Mouse (Mus musculus) lung, embryonic 14.5 days (tissue): ENCODE data around the gene Spo11. TPM values are rescaled to one million over a fixed set of nuclear protein-coding genes. Genes with fewer than 3 reads are reported as not detected.

ENCODE experiments used
- ATAC-seq: fragments of 200-750 bp; cut with Nextera tagmentation; 2 replicates; pipeline ENCODE4 v1.8.0; 2017; ENCODE audit warnings: mild to moderate bottlenecking, moderate TSS enrichment, moderate library complexity; ENCODE audit not compliant: insufficient read depth
- DNase-seq: peaks from one replicate; pipeline ENCODE4 v3.0.0-alpha.2; 2015
- H3K27ac ChIP-seq: fragments of 300-500 bp; sonication (generic); 2 replicates; pipeline ENCODE4 v1.5.1; 2014; ENCODE audit warnings: low read depth, mild to moderate bottlenecking, moderate library complexity
- H3K27me3 ChIP-seq: fragments of 300-500 bp; sonication (generic); 2 replicates; pipeline ENCODE4 v1.6.1; 2014; ENCODE audit warnings: low read length, control low read depth; ENCODE audit not compliant: insufficient read depth
- H3K36me3 ChIP-seq: fragments of 300-500 bp; sonication (generic); 2 replicates; pipeline ENCODE4 v1.6.1; 2014; ENCODE audit warnings: control low read depth; ENCODE audit not compliant: insufficient read depth
- H3K4me1 ChIP-seq: fragments of 300-500 bp; sonication (generic); 2 replicates; pipeline ENCODE4 v1.6.1; 2014; ENCODE audit warnings: antibody characterized with exemption, control low read depth; ENCODE audit not compliant: insufficient read depth
- H3K4me2 ChIP-seq: fragments of 300-500 bp; sonication (generic); 2 replicates; pipeline ENCODE4 v1.6.1; 2014; ENCODE audit warnings: mild to moderate bottlenecking
- H3K4me3 ChIP-seq: fragments of 300-500 bp; sonication (generic); 2 replicates; pipeline ENCODE4 v1.5.1; 2014; ENCODE audit warnings: low read depth, low read length
- H3K9ac ChIP-seq: fragments of 300-500 bp; sonication (generic); 2 replicates; pipeline ENCODE4 v1.6.1; 2014
- H3K9me3 ChIP-seq: fragments of 300-500 bp; sonication (generic); 2 replicates; pipeline ENCODE4 v1.6.1; 2016; ENCODE audit warnings: low read depth, low read length, control low read depth
- CTCF ChIP-seq: IDR thresholded peaks from 2 replicates; pipeline ENCODE4 v1.5.1; 2016; ENCODE audit warnings: antibody characterized with exemption, low read depth
- WGBS: fragments of 180-500 bp; shearing (Covaris S2); extraction: QIAGEN DNeasy Blood & Tissue Kit; methylation state at CpG from one replicate; pipeline ENCODE4 v1.1.7; 2014; 5-methylcytosine and 5-hydroxymethylcytosine counted together
- polyA plus RNA-seq: library from polyadenylated mRNA; unstranded; fragments of >200 nt; fragmentation: Nextera tagmentation; extraction: Ambion mirVana; gene quantifications from 2 replicates; pipeline ENCODE4 v1.2.1, GENCODE M21; 2014

Gene Spo11
- polyA plus RNA-seq, 1 experiment from 2014 or later = 0.13 TPM

DNA sequence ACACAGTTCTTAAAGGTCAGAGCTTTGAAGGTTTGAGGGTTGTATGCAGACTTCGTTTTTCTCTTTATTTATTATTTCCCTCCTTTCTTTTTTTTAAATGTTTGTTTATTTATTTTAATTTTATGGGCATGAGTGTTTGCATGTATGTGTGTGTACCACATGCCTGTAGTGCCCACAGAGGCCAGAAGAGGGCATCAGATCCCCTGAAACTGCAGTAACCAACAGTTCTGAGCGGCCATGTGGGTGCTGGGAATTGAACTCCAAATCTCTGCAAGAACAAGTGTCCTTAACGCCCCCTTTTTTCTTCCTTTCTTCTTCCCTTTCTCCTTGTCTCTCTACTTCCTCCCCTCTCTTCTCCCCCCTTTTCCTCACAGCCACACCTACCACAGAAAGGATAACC lies 17.1 kb upstream of the Spo11 start:
- peak; percentile 22; the same call in 1 of the 2 replicates for TF ChIP-seq CTCF
- H3K9me3 ChIP-seq = 0 out of 2 replicates have a peak, but pooled peaks cover 3% of the 10 kb centered on the region
- WGBS = 80% methylated on average over 3 of the region's 3 CpGs

DNA sequence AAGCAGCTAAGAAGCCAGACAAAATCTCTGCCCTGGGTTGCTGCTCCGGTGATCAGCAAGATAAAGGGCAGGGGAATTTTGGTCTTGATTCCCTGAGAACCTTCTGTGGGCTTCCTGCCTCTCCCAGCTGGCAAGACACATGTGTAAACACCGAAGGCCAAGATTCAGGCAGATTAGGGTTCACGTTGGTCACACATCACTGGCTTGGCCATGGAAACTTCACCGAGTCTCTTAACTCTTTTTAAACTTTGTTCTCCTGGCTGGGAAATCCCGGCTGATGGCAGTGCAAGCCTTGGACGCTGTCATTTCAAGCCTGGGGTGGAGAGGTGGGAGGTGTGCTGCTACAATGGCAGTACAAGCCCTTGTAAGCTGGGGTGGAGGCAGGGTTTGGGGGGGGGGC lies 16.3 kb upstream of the Spo11 start:
- no peak overlapping the region for H3K27ac ChIP-seq
- no peaks in the 10 kb centered on the region for H3K27me3 ChIP-seq
- no peaks in the 10 kb centered on the region for H3K36me3 ChIP-seq
- no peak overlapping the region for H3K4me3 ChIP-seq
- DNase-seq = no peak
- 47% methylated on average over 6 of the region's 6 CpGs for WGBS
- ATAC-seq = no peak
- H3K4me2 ChIP-seq = no peak overlapping the region
- H3K9ac ChIP-seq = no peak overlapping the region
- no peaks in the 10 kb centered on the region for H3K4me1 ChIP-seq
- no peak for TF ChIP-seq CTCF
- H3K9me3 ChIP-seq = 0 out of 2 replicates have a peak, but pooled peaks cover 3% of the 10 kb centered on the region

More for the DNA sequence above, 17.1 kb upstream of the Spo11 start:
- Histone ChIP-seq H3K27ac (no peak overlapping the region), H3K9ac (no peak overlapping the region), H3K4me3 (no peak overlapping the region), H3K27me3 (no peaks in the 10 kb centered on the region), H3K4me2 (no peak overlapping the region), H3K4me1 (no peaks in the 10 kb centered on the region), H3K36me3 (no peaks in the 10 kb centered on the region)
- DNase-seq (no peak), ATAC-seq (no peak)

DNA sequence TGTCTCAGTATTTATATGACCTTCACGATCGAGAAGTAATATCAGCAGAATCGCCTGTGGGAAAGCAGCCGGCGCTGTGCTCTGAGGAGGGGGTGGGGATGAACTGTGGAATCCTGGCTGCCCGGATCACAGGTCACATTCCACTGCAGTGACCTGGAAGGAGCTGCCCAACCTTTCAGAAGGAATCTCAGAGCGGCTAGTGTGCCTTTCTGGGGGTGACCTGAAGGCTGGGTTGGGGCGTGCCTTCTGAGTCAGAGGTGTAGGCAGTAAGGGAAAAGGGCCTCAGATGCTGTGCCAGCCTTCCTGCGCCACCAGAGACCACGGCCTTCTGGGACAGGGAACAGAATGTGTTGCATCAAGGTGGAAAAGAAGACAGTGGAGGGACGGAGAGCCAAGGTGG lies 12.3 kb upstream of the Spo11 start:
- ATAC-seq (no peak), DNase-seq (no peak)
- H3K4me1 ChIP-seq = no peaks in the 10 kb centered on the region
- H3K4me3 ChIP-seq = no peak overlapping the region
- no peaks in the 10 kb centered on the region for H3K9me3 ChIP-seq
- H3K4me2 ChIP-seq = no peak overlapping the region
- no peaks in the 10 kb centered on the region for H3K27me3 ChIP-seq
- H3K9ac ChIP-seq = no peak overlapping the region
- WGBS = 13% methylated on average over 11 of the region's 11 CpGs
- TF ChIP-seq CTCF = no peak
- no peaks in the 10 kb centered on the region for H3K36me3 ChIP-seq
- H3K27ac ChIP-seq = no peak overlapping the region

DNA sequence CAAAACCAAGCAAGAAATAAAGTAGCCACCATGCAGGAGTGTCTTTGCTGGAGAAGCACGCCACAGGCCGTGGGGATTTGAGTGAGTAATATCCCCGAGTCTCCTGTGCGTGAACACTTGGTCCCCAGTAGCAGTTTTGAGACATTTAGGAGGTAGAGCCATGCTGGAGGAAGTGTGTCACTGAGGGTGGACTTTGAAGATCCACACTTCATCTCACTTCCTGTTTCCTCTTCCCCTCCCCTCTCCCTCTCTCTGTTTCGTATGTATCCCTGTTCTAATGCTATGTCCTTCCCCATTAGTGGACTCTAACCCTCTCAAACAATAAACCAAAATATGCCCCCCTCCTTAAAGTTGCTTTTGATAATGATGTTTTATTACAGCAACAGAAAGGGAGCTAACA lies 11.0 kb upstream of the Spo11 start:
- DNase-seq (no peak), ATAC-seq (no peak)
- no peak for TF ChIP-seq CTCF
- Histone ChIP-seq H3K9me3 (no peaks in the 10 kb centered on the region), H3K36me3 (no peaks in the 10 kb centered on the region), H3K27me3 (no peaks in the 10 kb centered on the region), H3K27ac (no peak overlapping the region), H3K4me1 (no peaks in the 10 kb centered on the region), H3K4me2 (no peak overlapping the region), H3K9ac (no peak overlapping the region), H3K4me3 (no peak overlapping the region)
- 77% methylated on average over 5 of the region's 5 CpGs for WGBS

DNA sequence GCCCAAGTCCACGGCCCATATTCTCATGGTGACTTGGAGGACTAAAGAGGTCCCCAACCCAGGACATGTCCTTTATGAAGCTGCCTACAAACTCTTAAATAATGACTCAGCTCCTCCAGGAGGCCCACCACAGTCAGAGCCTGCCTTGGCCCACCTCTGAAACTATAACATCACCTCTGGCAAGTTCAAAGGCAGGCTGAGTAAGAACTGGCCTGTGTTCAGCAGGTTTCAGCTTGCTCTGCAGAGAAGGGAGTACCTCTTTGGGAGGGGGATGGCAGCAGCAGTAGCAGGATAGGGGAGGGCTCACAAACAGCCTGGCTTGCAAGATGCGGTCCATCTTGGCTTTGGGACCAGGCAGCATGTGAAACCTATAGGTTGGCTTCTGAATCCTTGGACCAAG lies 5.6 kb upstream of the Spo11 start:
- Histone ChIP-seq H3K27ac (no peak overlapping the region), H3K27me3 (no peaks in the 10 kb centered on the region), H3K9ac (no peak overlapping the region), H3K4me3 (no peak overlapping the region), H3K4me1 (no peaks in the 10 kb centered on the region; the same call in 1 of the 2 replicates), H3K4me2 (no peak overlapping the region), H3K9me3 (no peaks in the 10 kb centered on the region), H3K36me3 (no peaks in the 10 kb centered on the region)
- TF ChIP-seq CTCF = no peak
- DNase-seq (no peak), ATAC-seq (no peak)
- whole genome bisulfite sequencing = 79% methylated on average over 2 of the region's 2 CpGs

DNA sequence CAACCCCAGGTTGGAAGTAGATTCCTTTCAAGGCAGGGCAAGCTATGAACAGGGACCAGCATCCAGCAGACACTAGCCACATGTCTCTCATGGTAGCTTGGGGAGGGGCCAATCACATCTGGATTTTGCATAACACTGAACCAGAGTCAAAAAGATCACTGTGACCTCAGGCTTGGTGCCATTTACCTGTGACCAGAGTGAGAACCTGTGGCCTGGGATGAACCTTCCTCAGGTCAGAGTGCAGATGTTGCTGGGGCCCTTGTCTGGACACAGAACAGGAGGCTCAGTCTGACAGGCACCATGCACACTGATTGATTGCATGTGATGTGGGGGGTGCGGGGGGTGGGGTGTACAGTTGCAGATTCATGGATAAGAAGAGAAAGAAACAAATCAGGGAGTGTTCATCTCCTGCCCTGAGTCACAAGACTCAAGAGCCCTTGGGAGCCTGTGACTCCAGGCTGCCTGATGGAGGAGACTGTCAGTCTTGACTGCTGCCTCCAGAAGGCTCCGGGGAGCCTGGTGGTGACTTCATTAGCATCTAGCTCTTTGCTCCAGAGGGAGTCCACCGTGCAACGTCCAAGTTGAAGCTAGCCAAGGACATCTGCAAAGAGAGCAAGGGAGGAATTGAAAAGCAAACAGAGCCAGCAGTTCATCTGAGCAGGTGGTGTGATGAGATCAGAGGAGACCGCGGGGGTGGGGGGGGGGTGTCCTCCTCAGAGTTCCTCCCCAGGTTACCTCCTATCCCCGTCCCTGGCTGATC lies 3.5 kb upstream of the Spo11 start:
- Histone ChIP-seq H3K9me3 (no peaks in the 10 kb centered on the region), H3K9ac (no peak overlapping the region), H3K4me2 (no peak overlapping the region), H3K4me3 (no peak overlapping the region), H3K27me3 (no peaks in the 10 kb centered on the region), H3K27ac (no peak overlapping the region), H3K36me3 (no peaks in the 10 kb centered on the region), H3K4me1 (peaks cover 6% of the 10 kb centered on the region)
- no peak for TF ChIP-seq CTCF
- DNase-seq (no peak), ATAC-seq (no peak)
- WGBS = 13% methylated on average over 7 of the region's 7 CpGs

DNA sequence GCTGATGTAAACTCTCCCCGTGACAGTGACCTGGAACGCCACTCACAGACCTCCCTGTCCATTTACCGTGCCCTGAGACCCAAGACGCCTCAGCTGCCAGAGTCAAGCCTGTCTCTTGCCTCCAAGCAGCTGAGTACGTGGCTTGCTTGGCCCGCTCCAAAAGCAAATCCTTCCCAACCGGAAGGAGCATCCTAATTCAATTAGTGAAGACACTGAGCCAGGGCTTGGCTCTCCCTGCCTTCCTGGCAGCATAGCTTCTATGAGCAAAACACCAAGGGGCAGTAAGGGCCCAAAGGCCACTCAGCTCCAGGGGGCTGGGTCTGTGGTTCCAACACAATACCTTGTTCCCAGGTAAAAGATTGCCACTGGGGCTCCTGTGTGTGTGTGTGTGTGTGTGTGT lies 2.8 kb upstream of the Spo11 start:
- DNase-seq (no peak), ATAC-seq (no peak)
- WGBS = 27% methylated on average over 7 of the region's 7 CpGs
- Histone ChIP-seq H3K36me3 (no peaks in the 10 kb centered on the region), H3K4me1 (peaks cover 6% of the 10 kb centered on the region), H3K4me2 (no peak overlapping the region), H3K27ac (no peak overlapping the region), H3K9me3 (0 out of 2 replicates have a peak, but pooled peaks cover under 1% of the 10 kb centered on the region), H3K4me3 (no peak overlapping the region), H3K27me3 (no peaks in the 10 kb centered on the region), H3K9ac (no peak overlapping the region)
- no peak for TF ChIP-seq CTCF
